Mouse (Mus musculus): ENCODE measurements around the gene Ube2d1.

Gene Ube2d1

GRCm38 (mm10) chr10:71285126-71285580, at the start of gene Ube2d1:
Gene Ube2d1, minus strand, starts transcription at chr10:71285262.
- peak; percentile 66 for DNase-seq (ENCODE audit: low spot score)

GRCm38 (mm10) chr10:71332859-71333258, 47.8 kb upstream of the Ube2d1 start:
- no peak for DNase-seq (ENCODE audit: low spot score)

DNA sequence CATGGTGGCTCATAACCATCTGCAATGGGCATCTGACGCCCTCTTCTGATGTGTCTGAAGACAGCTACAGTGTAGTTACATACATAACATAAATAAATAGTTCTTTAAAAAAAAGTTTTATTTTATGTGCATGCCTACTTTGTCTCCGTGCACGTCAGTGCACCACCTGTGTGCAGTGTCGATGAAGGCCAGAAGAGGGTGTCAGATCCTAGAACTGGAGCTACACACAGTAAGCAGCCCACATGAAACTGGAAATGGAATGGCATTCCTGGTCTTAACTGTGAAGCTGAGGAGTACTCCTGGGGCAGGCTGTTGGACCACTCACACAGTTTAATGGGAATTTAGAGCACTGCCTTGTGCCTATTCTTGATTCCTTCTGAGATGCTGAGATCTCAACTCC, 47.3 kb upstream of the Ube2d1 start:
- no peak for DNase-seq (ENCODE audit: low spot score)

- no peak for DNase-seq (ENCODE audit: low spot score)
These were observed 46.8 kb upstream of the Ube2d1 start for GRCm38 (mm10) chr10:71331908-71332307.

GRCm38 (mm10) chr10:71330070-71330469, 45.0 kb upstream of the Ube2d1 start:
- DNase-seq (ENCODE audit: low spot score), result no peak

DNA sequence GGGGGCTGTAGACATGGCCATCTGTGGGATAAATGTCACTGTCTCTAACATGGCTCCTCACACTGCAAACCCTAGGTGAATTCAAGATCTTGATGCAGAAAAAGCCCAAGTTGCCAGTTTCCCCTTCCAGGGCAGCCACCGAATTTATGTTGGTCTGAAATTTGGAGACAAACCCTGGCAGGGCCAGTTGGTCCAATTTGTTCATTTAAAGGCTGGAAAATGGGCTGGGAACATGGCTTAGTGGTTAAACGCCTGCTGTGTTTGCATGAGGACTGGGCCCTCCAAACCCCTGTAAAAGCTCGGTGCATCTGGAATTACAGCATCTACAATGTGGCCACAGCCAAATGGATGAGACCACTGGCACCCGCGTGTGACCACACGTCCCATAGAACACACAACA, 44.2 kb upstream of the Ube2d1 start:
- no peak for DNase-seq (ENCODE audit: low spot score)

DNA sequence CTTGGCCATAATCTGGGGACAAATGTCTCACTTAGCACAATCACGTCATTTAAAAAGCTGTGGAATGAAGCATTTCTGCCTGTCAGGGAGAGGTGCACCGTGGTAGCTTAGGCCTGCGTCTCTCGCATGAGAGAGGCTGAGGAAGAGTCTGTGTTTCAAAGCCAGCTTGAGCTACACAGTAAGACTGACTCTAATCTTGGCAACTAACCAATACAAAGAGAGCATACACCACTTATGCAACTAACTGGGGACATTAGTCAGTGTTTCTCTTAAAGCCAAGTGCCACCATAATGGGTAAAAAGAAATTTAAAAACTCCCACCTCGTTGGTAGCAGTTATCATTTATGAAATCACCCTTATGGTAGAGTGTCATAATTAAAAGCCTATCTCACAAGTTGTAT, 43.8 kb upstream of the Ube2d1 start:
- DNase-seq (ENCODE audit: low spot score), result no peak

- DNase-seq (ENCODE audit: low spot score), result no peak
These were observed 43.3 kb upstream of the Ube2d1 start for GRCm38 (mm10) chr10:71328382-71328781.

DNA sequence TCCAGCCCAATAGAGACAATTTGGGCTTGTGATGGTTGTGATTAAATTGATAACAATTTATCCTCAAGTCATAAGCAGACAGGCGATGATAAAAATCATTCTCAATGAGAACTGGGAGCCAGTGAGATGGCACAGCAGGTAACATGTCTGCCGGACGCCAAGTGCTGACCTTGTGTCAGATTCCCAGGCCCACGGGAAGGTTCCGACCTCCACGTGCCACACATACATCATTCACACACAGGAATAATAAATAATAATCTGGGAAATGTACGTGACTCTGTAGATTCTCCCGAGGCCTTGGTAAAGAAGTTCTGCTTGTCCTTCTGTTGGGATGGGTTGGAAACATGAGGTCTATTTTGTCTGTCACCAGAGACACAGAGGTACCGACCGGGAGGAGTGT, 42.3 kb upstream of the Ube2d1 start:
- DNase-seq (ENCODE audit: low spot score), result no peak

GRCm38 (mm10) chr10:71326789-71327188, 41.7 kb upstream of the Ube2d1 start:
- no peak for DNase-seq (ENCODE audit: low spot score)

- DNase-seq (ENCODE audit: low spot score), result no peak
These were observed 41.1 kb upstream of the Ube2d1 start for GRCm38 (mm10) chr10:71326123-71326522.

DNA sequence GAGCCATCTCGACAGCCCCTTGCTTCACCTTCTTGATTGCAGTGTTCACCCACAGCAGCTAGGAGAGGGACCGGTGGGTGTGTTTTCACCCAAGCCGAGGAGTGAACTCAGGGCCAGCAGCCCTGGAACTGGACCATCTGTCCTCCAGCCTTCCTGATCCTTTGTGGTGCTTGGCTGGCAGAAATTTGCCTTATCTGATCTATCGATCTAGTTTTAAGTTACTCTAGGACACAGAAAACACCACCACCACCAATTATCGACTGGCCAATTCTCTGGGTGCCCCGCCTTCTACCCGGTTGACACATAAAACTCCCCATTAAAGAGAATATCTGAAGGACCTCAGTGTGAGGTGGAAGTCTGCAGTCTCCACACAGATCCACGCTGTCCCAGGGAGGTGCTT, 38.6 kb upstream of the Ube2d1 start:
- no peak for DNase-seq (ENCODE audit: low spot score)

GRCm38 (mm10) chr10:71316497-71316896, 31.4 kb upstream of the Ube2d1 start:
- DNase-seq (ENCODE audit: low spot score), result no peak

GRCm38 (mm10) chr10:71316056-71316455, 31.0 kb upstream of the Ube2d1 start:
- DNase-seq (ENCODE audit: low spot score), result no peak

DNA sequence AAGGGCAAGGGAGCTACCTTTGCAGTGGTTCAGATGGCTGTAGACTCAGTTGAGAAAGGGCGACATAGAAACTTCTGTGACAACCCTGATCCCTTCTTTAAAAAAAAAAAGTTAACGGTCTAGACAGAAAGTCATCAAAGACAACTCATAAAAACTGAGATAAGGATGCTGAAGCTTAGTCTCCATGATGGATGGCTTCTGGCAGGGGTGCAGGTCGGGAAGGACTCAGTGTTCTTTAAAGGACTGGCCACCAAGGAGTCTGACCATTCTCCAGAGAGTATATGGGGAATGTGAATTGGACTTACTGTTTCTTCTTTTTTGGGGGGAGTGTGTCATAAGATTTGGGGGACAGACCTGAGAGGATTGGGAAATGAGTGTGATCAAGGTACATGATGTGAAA, 29.5 kb upstream of the Ube2d1 start:
- DNase-seq (ENCODE audit: low spot score), result no peak

GRCm38 (mm10) chr10:71310288-71310687, 25.2 kb upstream of the Ube2d1 start:
- DNase-seq (ENCODE audit: low spot score), result no peak

GRCm38 (mm10) chr10:71308199-71308598, 23.1 kb upstream of the Ube2d1 start:
- no peak for DNase-seq (ENCODE audit: low spot score)

DNA sequence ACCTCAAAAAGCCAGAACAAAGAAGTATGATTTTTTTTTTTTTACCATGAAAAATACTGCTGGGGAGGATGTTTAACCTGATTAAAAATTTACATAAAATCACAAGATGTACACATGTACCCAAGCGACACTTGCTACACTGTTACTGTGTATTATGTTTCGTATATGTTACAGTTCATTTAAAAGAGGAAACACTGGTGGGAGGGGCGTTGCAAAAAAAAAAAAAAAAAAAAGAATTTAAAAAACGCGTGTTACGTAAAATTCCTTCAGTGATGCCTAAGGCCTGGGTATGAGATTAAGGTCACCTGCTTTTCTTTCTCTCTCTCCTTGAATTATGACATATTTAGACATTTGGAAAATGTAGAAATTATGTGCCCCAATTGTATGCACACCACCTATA, 21.7 kb upstream of the Ube2d1 start:
- no peak for DNase-seq (ENCODE audit: low spot score)

DNA sequence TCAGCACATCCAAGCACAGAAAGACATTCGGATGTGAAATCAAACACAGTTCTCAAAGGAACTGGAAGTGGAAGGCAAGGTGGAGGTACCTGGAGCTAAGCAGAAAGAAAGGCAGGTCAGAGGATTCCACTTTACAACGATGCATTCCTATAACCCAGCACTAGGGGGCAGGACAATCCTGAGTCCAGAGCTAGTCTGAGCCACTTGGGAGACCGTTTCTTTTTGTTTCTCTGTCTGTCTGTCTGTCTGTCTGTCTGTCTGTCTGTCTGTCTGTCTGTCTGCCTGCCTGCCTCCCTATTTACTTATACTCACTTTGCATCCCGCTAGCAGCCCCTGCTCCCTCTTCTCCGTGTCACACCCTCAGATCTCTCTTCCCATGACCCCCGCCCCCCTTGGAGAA, 21.1 kb upstream of the Ube2d1 start:
- DNase-seq (ENCODE audit: low spot score), result no peak

DNA sequence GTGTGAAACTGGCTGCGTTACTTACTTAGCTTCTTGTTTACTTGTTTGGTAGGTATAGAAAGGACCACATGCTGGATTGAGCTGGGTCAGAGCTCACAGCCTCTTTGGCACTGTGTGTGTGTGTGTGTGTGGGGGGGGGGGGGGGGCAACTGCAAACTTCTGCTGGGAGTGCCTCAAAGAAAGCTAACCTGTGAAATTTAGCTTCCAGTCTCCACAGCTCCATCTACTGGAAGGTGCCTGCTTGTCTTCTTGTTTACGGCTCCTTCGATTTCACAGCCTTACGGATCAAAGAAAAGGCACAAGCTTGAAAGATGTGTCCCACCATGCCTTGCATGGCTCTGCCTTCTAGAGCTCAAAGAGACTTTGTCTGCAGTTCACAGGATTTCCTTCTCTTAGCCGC, 17.4 kb upstream of the Ube2d1 start:
- no peak for DNase-seq (ENCODE audit: low spot score)

DNA sequence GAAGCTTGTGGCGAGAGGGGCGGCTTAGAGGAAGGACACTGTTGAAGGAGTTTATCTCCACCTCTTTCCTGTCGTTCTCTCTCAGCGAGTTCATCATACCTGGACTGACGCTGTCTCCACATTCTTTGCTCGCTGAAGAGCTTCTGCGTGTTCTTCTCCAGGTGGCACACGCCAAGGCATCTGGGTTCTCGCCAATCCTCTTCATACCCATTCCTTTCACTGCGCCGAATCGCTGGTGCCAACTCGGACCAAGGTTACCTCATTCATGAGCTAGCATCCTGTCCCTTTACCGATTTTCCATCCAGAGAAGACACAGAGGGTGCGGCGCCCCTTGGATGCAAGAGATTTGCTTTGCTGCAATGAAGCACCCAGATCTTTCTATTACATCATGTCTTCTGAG, 15.1 kb upstream of the Ube2d1 start:
- no peak for DNase-seq (ENCODE audit: low spot score)

DNA sequence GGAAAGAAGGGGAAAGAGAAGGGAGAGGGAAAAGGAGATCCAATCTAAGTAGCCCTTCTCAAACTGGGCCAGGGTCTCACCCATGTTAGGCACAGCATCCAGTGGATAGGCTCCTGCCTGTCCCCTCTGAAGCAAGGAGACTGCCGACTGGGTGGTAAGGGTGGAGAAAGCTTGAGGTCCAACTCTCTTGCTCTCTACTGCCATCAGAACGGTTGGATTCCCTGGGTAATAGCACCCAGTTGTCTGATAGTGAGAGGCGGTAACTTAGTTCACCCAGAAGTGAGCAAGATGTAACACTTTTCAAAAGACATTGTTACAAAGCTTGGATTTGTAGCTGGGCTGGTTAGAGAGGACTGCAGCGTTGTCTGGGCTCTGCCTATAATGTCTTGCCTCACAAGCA, 8.2 kb upstream of the Ube2d1 start:
- DNase-seq (ENCODE audit: low spot score), result no peak

- no peak for DNase-seq (ENCODE audit: low spot score)
These were observed 7.2 kb upstream of the Ube2d1 start for GRCm38 (mm10) chr10:71292254-71292653.

GRCm38 (mm10) chr10:71291801-71292200, 6.7 kb upstream of the Ube2d1 start:
- DNase-seq (ENCODE audit: low spot score), result no peak

GRCm38 (mm10) chr10:71291179-71291661, 6.2 kb upstream of the Ube2d1 start:
- no peak for DNase-seq (ENCODE audit: low spot score)
